Mouse (Mus musculus): ENCODE measurements around the gene Wsb1.

- TF ChIP-seq CTCF (IDR thresholded peaks at IDR 0.05; ENCODE audit: extremely low read depth, insufficient read length, insufficient replicate concordance, low read depth, low read length) (no peak), POLR2A (IDR thresholded peaks at IDR 0.05; ENCODE audit: low read depth, low read length) (no peak)
Observed at GRCm38 (mm10) chr11:79287447-79287846, 33.0 kb upstream of the Wsb1 start.
